Mouse (Mus musculus): ENCODE measurements around the gene Hrct1.

Hrct1 gene

DNA sequence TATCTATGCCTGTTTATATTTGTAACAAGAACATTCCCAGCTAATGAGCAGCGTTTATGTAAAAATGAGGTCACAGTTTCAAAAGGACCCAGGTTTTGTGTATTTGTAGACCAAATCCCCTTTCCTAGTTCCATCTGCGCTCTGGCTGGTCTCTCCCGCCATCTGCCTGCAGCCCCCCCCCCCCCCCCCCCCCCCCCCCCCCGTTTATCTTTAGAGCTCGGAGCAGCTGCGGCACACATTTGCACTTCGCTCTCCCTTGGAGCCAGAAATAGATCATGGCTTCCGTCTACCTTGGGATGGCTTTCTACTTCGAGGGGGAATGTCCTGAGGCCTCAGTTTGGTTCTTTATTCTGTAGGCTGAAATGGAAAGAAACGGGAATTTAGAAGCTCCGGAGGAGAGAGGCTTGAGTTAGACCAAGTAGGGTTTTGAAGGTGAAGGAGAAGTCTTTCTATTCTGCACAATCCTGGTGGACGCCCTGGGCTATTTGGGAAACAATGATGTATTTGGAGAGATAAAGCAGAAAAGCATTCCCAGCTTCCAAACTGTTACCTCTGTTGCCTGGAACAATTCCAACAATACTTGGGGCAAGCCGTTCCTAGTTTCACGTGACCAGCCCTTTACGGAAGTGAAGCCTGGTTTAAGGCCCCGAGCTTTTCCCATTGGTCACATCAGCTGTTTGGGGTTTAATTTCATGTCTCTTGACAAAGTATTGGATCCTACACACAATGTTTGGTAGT is 6.3 kb upstream of the Hrct1 start:
- ChIA-PET POLR2A (interaction anchor here in 3 of 4 experiments (0.5 to 1.8 kb wide), 8 partner anchors 10 to 348 kb away, joined by 3 to 6 read pairs (median 4); no protein-coding TSS in a partner anchor), CTCF (interaction anchor here (0.6 to 1.5 kb wide), 13 partner anchors 8 to 339 kb away, joined by 3 to 7 read pairs (median 4); partner anchors contain the start of gene Rusc2 (in 1 of the 4))

DNA sequence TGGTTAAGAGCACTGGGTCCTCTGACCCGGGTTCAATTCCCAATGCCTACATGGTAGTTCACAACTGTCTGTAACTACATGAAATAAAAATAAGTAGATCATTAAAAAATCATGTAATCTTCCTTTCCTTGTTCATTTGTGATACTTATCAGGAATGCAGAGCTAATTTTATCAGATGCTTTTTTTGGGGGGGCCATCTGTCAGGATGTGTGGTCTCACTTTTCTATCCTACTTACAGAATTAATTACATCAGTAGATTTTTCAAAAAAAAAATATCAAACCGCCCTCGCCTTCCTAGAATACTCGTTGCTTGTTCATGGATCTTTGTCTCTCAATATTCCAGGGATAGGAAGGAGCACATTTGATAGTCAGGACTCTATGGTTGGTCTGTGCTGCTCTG is 4.8 kb upstream of the Hrct1 start:
- ChIA-PET POLR2A (interaction anchor here in 1 of 4 experiments (0.6 to 1.8 kb wide), 2 partner anchors 9 to 55 kb away, joined by 3 to 5 read pairs; no protein-coding TSS in a partner anchor), CTCF (interaction anchor here in 3 of 4 experiments (0.6 to 1.4 kb wide), 3 partner anchors 10 to 402 kb away, joined by 4 to 6 read pairs (median 6); no protein-coding TSS in a partner anchor)

DNA sequence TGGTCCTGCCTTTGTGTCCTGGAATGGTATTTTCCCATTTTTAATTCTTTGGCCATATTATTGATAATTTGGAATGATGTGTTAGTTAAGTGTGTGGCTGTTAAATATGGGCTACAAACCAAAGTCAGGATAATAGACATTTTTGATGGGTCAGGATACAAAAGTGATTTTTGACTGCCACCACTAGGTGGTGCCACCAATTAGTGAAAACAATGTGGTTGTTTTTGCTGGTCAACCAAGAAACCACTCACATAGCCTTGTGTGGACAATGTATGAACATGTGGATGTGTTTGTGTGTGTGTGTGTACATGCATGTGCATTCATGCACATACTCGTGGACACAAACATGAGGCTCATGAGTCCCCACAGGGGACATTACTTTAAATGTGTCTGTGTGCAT is 2.2 kb upstream of the Hrct1 start:
- CTCF ChIA-PET: interaction anchor here in 2 of 4 experiments (0.8 to 1.2 kb wide), 3 partner anchors 11 to 201 kb away, joined by 3 to 5 read pairs (median 3); no protein-coding TSS in a partner anchor

DNA sequence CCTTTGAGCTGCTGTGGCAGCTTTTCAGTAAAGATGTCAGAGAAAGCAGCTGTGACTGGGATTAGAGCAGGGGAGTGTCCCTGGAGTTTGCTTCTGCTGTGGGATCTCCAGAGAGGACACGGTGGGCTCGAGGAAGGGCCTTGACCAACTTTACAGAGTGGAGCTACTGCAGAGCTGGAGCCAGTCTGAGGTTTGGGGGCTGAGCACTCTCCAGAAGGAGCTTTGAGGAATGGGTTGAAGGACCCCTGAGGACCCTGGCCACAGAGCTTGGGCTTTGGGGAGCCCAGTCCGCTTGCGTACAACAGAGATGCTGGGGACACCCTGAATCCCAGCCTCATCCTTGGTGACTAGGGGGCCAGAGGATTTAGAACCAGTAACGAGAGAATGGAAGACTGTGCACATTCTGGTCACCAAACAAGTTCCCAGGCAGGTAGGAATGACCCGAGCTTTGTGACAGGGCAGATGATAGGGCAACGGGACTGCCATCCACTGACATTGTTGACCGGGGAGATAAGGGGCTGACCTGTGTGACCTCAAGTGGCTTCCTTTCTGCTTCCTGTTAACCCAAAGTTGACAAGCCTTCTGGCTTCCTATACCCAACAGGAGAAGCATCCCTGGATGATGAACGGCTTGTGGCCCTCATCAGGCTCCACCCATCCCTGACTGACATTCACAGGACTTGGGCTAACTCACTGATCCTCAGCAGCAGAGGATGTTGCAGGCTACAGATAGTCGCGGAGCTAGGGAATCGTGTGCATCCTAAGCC is 577 bp upstream of the Hrct1 start:
- CTCF ChIA-PET: interaction anchor here (0.5 to 2.6 kb wide), 15 partner anchors 12 to 1238 kb away, joined by 3 to 10 read pairs (median 4); no protein-coding TSS in a partner anchor
- POLR2A ChIA-PET: interaction anchor here in 3 of 4 experiments (0.6 to 1.6 kb wide), 7 partner anchors 13 to 286 kb away, joined by 3 to 5 read pairs (median 4); no protein-coding TSS in a partner anchor

More for the DNA sequence above, 2.2 kb upstream of the Hrct1 start:
- POLR2A ChIA-PET: no interaction called here

DNA sequence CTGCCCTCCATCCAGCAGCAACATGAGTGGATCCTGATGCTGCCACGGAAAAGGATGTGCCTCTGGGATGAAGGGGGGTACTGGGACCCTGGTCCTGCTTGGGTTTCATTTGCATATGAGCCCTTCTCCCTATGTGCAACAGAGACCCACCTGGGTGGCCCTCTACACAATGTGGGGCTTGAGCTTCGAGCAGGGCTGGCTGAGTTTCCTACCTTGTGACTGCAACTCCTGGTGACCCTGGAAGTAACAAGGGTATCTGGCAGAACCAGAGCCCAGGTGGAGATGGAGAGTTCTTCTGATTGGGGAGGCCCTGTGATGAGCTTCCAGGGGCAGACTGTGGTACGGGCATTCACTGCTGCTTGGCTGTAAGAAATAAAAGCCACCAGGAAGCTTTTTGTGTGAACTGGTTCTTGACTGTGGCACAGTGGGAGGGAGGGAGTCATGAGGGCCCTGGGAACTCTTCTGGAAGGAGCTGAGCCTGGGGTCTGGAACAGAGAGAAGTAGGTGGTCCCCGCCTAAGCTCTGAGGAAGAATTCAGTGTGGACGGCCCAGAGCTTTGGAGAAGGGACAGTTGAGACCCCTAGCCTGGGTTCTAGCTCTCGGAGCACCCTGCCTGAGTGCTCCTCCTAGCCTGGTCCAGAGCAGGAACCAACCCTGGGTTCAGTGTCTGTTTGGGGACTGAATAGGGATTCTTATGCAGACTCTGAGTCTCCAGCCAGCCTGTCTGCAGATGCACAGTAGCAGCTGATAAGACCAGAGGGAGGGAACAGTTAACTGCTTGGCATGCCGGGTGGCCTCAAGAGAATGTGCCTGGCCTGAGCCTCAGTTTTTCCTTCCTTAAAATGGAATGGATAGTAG is 959 bp downstream of the Hrct1 start:
- ChIA-PET POLR2A (interaction anchor here in 2 of 4 experiments (1.0 to 2.3 kb wide), 3 partner anchors 15 to 133 kb away, joined by 3 to 8 read pairs (median 4); no protein-coding TSS in a partner anchor), CTCF (interaction anchor here (0.6 to 2.6 kb wide), 10 partner anchors 32 to 707 kb away, joined by 3 to 10 read pairs (median 3); partner anchors contain the start of genes Gba2 (in 1 of the 4) and Rgp1 (in 1 of the 4))

DNA sequence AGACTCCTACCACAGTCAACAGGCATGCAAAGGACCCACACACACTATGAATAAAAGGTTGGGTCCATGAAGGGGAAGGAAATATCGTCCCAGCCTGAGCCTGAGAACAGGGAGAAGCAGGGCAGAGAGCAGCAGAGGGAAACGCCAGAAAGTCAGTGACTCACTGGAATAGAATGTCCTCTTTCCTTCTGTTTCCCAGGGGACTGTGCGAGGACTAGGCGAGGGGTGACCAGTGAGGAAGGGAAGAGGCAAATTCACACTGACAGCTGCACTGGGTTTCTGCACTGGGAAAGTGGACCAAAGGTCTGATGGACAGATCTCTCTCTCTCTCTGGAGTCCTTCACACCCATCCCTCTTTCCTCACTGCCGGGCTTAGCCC is 1.6 kb downstream of the Hrct1 start:
- ChIA-PET CTCF (interaction anchor here (0.6 to 2.6 kb wide), 11 partner anchors 17 to 707 kb away, joined by 3 to 10 read pairs (median 3); partner anchors contain the start of genes Gba2 (in 1 of the 4) and Rgp1 (in 1 of the 4)), POLR2A (interaction anchor here in 2 of 4 experiments (1.0 to 2.3 kb wide), 2 partner anchors 14 to 132 kb away, joined by 3 to 8 read pairs; no protein-coding TSS in a partner anchor)

DNA sequence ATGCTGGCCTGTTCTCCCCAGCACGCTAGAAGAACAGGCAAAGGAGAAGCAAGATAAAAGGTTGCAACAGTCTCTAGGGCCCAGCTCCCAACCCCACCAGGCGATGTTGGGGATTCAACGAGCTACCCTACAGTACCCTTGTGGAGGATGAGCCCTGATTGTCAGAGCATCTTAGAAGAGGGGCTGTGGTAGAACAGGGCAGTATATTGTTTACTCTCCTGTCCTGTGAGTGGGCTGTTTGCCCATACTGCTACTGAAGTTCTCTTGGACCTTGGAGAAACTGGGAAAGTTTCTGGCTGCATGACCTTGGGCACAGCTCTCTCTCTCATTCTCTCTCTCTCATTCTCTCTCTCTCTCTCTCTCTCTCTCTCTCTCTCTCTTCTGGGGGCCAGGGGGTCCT is 2.1 kb downstream of the Hrct1 start:
- POLR2A ChIA-PET: interaction anchor here in 1 of 4 experiments (2.3 kb wide), 1 partner anchor 13 kb away, joined by 8 read pairs; no protein-coding TSS in a partner anchor
- CTCF ChIA-PET: interaction anchor here in 3 of 4 experiments (0.6 to 2.6 kb wide), 9 partner anchors 16 to 197 kb away, joined by 3 to 14 read pairs (median 4); partner anchors contain the start of gene Olfr71 (in 1 of the 3)

DNA sequence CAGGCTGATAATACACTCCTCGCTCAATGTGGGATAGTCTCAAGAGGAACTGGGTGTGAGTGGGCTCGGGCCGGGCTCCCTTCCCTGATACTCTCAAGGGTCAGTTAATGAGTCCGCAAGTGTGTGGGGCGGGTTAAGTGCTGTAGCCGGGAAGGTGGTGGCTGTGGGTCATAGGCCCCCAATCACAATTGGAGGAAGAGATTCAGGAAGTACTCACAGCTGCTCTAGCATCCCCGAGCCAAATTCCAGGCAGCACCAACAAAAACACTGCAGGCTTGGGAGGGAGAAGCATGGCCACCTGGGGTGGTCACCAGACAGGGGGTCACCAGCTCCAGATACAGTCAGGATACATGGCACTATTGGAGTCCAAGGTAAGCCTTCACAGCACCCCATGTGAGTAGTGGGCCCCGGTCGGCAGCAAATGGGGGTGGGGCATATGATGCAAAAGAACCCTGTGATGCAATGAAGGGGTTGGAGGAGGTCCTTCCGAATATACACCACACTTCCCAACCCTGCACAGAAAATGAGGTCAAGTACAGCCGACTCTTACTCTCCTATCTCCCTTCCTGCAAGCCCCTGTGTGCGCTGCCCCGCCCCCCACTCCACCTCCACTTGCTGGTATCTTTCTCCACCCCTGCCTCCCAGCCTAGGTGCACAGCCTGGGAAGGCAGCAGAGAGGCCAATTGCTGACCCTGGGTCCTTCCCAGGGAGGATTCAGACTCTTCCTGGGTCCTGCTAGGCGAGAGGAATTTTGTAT is 3.0 kb downstream of the Hrct1 start, which contains the start of gene Spaar:
Spaar (plus strand) TSS at position 241 of the 757 bp plus-strand sequence.
- ChIA-PET CTCF (interaction anchor here (0.5 to 2.1 kb wide), 24 partner anchors 9 to 940 kb away, joined by 3 to 16 read pairs (median 4); partner anchors contain the start of gene Arhgef39 (in 1 of the 4)), POLR2A (interaction anchor here in 2 of 4 experiments (0.6 to 1.2 kb wide), 2 partner anchors 10 to 732 kb away, joined by 3 to 4 read pairs; no protein-coding TSS in a partner anchor)

DNA sequence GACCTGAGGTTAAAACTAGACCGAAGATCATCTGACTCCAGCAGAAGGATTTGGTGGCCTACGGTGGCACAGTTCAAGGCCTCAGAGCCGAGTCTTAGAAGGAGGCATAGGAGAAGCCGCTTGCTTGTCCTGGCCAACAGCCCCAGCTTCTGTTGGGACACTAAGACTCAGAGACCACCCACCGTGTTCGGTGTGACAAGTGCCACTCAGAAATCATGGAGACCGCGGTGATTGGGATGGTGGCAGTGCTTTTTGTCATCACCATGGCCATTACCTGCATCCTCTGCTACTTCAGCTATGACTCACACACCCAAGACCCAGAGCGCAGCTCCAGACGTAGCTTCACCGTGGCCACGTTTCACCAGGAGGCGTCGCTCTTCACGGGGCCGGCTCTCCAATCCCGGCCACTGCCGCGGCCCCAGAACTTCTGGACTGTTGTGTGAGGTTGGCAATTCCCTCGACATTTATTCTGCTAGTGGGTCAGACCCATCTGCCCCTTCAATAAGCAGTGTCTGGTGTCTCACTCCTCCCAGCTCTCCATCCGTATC is 3.8 kb downstream of the Hrct1 start:
- CTCF ChIA-PET: interaction anchor here (0.5 to 2.1 kb wide), 39 partner anchors 10 to 939 kb away, joined by 3 to 16 read pairs (median 4); partner anchors contain the start of gene Arhgef39 (in 1 of the 4)
- POLR2A ChIA-PET: interaction anchor here in 3 of 4 experiments (0.7 to 1.6 kb wide), 8 partner anchors 9 to 150 kb away, joined by 3 to 5 read pairs (median 3); no protein-coding TSS in a partner anchor

DNA sequence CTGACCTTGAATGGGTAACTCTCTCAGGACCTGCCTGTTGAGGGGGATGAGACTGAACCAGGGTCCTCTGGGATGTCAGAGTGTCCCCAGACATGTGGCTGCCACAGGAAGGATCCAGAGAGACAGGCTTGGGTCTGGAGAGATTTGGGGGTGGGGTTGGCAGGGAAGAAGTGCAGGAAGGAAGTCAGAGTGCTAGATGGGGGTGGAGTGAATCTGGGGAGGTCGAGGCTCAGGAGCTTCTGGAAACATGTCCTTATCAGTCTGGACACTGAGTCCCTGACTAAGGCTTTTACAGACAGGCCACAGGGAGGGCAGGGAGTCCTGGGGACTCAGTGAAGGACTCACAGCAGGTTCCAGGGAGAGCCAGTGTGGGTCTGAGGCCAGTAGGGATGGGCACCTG is 5.2 kb downstream of the Hrct1 start:
- ChIA-PET CTCF (interaction anchor here (0.6 to 2.1 kb wide), 9 partner anchors 11 to 194 kb away, joined by 3 to 11 read pairs (median 5); no protein-coding TSS in a partner anchor), POLR2A (interaction anchor here in 2 of 4 experiments (0.7 to 1.6 kb wide), 6 partner anchors 8 to 380 kb away, joined by 3 read pairs; no protein-coding TSS in a partner anchor)

DNA sequence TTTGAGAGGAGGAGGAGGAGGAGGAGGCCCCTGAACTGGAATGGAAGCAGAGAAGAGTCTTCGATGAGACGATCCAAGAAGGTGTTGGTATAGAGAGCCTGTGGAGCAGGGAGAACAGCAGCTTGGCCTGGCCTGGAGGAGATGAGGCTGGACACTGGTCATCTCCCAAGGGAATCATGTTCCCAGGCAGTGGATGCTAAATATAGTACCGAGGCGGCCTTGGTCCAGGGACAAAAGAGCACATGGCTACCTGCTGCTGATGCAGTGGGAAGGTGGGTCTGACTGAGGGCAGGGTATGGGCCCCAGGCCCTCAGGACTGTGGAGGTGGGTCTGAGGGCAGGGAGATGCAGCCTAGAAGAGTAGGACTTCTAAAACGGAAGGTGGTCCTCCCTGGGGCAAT is 6.2 kb downstream of the Hrct1 start:
- CTCF ChIA-PET: interaction anchor here in 2 of 4 experiments (0.7 to 1.3 kb wide), 2 partner anchors 13 to 1773 kb away, joined by 4 to 5 read pairs; no protein-coding TSS in a partner anchor
- POLR2A ChIA-PET: interaction anchor here in 2 of 4 experiments (0.6 to 0.9 kb wide), 2 partner anchors 8 to 1257 kb away, joined by 3 read pairs; no protein-coding TSS in a partner anchor

DNA sequence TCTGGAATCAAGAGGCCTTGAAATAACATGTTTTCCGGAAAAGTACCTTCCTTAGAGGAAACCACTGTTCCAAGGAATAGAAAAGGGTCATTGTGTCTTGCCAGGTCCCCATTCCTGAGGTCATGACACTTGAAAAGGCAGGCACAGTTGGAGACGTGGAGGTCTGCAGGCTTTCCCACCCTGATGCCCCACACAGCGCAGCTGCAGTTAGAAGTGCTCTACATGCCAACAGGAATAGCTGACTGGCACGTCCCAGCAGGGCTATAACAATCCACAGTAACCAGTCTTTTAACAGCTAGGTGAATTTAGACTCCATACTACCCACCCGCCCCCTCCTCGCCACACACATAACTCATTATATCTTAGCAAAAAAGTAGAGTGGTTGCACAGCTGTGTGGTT is 10.2 kb downstream of the Hrct1 start:
- ChIA-PET CTCF (interaction anchor here in 3 of 4 experiments (1.0 to 1.5 kb wide), 5 partner anchors 23 to 210 kb away, joined by 3 read pairs; no protein-coding TSS in a partner anchor), POLR2A (interaction anchor here in 1 of 4 experiments (0.6 kb wide), 1 partner anchor 23 kb away, joined by 3 read pairs; no protein-coding TSS in a partner anchor)

DNA sequence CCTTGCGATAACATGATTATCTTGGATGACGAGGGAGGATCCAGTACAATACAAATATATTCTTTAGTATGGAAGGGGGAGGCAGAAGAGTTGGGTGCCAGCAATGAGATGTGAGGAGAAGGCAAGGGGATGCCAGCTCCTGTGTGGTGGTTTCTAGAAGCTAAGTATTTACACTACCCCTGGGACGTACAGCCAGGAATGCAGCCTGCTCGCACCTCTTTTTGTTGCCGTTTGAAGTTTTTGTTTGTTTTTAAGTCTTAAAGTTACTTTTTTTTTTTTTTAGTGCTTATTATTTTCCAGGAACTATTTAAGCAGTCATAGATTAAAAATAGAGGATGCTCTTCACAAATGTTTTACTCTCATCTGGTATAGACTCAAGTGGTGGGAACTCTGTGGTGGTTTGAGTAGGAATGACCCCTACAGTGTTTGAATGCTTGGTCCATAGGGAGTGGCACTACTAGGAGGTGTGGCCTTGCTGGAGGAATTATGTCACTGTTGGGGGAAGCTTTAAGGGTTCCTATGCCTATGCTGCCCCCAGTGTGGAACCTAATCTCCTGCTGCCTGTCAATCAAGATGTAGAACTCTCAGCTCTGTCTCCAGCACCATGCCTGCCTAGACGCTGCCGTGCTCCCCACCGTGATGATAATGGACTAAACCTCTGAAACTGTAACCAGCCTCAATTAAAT is 12.1 kb downstream of the Hrct1 start:
- POLR2A ChIA-PET: interaction anchor here in 3 of 4 experiments (0.6 to 1.8 kb wide), 4 partner anchors 8 to 113 kb away, joined by 3 to 5 read pairs (median 4); partner anchors contain the start of gene Hrct1 (in 1 of the 3)
- CTCF ChIA-PET: interaction anchor here in 2 of 4 experiments (0.5 to 1.2 kb wide), 2 partner anchors 21 kb away, joined by 3 to 6 read pairs; no protein-coding TSS in a partner anchor

DNA sequence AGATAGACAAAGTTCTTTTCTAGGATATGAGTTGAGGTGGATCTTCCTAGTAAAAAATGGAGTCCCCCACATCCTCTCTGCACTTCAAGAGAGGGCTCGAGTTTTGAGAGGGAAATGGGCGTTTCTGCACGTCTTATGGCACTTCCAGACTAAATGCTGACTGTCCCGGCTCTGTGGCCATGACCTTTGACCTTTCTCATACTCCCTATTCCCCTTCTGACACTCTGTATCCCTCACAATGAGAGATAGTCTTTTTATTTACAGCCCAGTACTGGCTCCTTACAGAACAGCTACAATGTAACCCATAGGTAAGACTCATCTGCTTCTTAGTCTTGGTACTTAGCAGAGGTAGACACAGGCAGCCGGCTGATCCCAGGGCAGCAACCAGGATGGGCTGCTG is 14.5 kb downstream of the Hrct1 start:
- ChIA-PET POLR2A (interaction anchor here in 1 of 4 experiments (0.9 to 1.1 kb wide), 3 partner anchors 9 to 43 kb away, joined by 3 read pairs; no protein-coding TSS in a partner anchor), CTCF (interaction anchor here in 3 of 4 experiments (1.0 to 2.0 kb wide), 6 partner anchors 16 to 184 kb away, joined by 3 to 7 read pairs (median 4); no protein-coding TSS in a partner anchor)

DNA sequence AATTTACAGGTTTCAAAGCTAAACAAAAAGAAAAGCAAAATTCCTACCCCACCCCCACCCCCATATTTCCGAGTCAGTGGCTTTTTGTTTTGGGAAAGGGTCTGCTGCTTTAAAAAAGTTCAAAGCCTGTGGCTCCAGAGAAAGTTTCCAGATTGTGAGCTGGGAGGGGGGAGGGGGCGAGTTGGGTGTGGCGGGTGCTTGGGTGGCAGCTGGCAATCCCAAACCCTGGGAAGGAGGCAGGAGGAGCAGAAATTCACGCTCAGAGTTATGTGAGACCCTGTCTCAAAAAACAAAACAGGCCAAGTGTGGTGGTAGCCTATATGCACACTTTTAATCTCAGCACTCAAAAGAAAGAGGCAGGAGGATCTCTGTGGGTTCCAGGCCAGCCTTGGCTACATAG is 15.6 kb downstream of the Hrct1 start:
- ChIA-PET CTCF (interaction anchor here in 3 of 4 experiments (0.6 to 2.0 kb wide), 18 partner anchors 11 to 239 kb away, joined by 3 to 8 read pairs (median 4); no protein-coding TSS in a partner anchor), POLR2A (interaction anchor here in 2 of 4 experiments (0.6 to 1.4 kb wide), 11 partner anchors 14 to 250 kb away, joined by 3 to 8 read pairs (median 3); partner anchors contain the start of genes Ccdc107 (in 1 of the 2) and Hrct1 (in 1 of the 2))

Measured in embryonic stem cell, embryonic (primary cell).